Mouse (Mus musculus): Measurements from ENCODE around the gene Galr2.
"Not testable (repeated sequence)": the region's sequence is repeated elsewhere in the genome, so short reads cannot be mapped to it uniquely, and the experiment has no call there.

Galr2 gene

DNA sequence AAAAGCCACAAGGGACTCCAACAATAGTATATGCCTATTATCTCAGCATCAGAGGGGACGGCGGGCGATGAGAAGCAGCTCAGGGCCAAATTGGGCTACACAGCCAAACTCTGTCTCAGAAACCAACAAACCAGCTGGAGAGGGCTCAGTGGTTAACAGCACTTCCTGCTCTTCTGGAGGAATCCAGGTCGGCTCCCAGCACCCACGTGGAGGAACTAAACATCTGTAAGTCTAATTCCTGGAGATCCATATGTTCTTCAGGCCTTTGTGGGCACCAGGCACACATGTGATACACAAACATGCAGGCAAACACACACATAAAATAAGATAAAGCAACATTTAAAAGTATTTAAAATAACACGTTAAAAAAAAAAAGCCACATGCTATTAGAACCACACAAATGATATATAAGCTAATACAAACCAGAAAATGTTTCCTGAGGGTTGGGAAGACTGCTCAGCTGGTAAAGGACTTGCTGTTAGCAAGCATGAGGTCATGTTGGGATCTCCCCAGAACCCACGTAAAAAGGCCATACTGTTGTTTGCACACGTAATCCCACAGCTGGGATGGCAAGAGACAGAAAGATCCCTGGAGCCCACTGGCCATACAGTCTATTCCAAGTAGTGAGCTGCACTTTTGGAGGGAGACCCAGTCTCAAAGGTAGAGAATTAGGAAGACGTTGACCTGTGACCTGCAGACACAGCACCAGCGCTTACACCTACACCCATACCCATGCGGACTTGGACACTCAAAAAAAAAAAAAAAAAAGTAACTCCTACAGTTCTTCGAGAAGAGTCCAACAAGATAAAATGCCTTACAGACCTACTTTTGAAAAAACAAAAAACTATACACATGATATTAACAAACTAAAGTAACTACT, 7.9 kb upstream of the Galr2 start:
- no peak for DNase-seq

- no peak for DNase-seq
Measured at GRCm38 (mm10) chr11:116273469-116274044, 7.2 kb upstream of the Galr2 start.

GRCm38 (mm10) chr11:116274045-116274666, 6.6 kb upstream of the Galr2 start, which contains the start of gene Srp68:
Gene Srp68 (minus strand): TSS chr11:116274217.
- DNase-seq, result peak; percentile 94 to 97

DNA sequence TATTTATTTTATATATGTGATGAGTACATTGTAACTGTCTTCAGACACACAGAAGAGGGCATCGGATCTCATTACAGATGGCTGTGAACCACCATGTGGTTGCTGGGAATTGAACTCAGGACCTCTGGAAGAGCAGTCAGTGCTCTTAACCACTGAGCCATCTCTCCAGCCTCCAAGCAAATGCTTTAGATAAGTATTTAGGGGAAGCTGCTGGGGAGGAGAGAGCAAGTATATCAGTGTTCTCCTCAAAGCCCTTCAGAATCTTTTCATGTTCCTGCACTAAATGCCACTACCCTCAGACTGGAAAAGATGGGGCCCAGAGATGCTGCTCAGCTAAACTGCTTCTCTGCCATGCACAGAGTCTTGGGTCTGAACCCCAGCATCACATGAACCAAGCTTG, 3.6 kb upstream of the Galr2 start:
- DNase-seq, result not testable (repeated sequence)

- DNase-seq, result no peak
Measured at GRCm38 (mm10) chr11:116281671-116282070, 932 bp downstream of the Galr2 start.

GRCm38 (mm10) chr11:116282089-116282488, 1.4 kb downstream of the Galr2 start:
- peak; percentile 46 to 61 for DNase-seq

DNA sequence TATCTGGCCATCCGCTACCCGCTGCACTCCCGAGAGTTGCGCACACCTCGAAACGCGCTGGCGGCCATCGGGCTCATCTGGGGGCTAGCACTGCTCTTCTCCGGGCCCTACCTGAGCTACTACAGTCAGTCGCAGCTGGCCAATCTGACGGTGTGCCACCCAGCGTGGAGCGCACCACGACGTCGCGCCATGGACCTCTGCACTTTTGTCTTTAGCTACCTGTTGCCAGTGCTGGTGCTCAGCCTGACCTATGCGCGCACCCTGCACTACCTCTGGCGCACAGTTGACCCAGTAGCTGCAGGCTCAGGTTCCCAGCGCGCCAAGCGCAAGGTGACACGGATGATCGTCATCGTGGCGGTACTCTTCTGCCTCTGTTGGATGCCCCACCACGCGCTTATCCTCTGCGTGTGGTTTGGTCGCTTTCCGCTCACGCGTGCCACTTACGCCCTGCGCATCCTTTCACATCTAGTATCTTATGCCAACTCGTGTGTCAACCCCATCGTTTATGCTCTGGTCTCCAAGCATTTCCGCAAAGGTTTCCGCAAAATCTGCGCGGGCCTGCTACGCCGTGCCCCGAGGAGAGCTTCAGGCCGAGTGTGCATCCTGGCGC, 2.3 kb downstream of the Galr2 start:
- no peak for DNase-seq

DNA sequence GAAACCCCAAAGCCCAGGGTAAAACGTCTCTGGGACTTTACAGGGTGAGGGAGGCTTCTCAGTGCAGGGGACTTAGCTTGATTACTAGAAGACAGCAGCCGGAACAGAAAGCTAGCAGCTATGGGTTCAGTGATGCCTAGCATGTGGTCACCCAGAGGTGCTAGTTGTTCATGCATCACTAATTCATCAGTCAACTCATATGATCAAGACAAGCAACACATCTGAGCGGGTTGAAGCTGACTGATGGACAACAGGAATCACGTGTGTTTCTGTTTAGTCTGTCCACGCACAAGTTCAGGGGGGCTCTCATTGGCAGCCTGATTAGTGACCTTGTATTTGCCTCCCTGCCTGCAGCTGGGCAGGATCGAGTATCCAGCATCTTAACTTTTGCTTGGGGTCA, 3.2 kb downstream of the Galr2 start:
- DNase-seq, result no peak

- DNase-seq, result peak; percentile 50 to 59
Measured at GRCm38 (mm10) chr11:116285770-116286191, 5.0 kb downstream of the Galr2 start.

GRCm38 (mm10) chr11:116287351-116287750, 6.6 kb downstream of the Galr2 start:
- DNase-seq, result no peak

GRCm38 (mm10) chr11:116290556-116290955, 9.8 kb downstream of the Galr2 start:
- peak; percentile 25 to 54 for DNase-seq

GRCm38 (mm10) chr11:116292401-116292800, 11.7 kb downstream of the Galr2 start:
- DNase-seq, result no peak

- DNase-seq, result no peak
Measured at GRCm38 (mm10) chr11:116293538-116294137, 12.9 kb downstream of the Galr2 start.

GRCm38 (mm10) chr11:116294319-116294718, 13.6 kb downstream of the Galr2 start:
- peak; percentile 65 to 77 for DNase-seq

DNA sequence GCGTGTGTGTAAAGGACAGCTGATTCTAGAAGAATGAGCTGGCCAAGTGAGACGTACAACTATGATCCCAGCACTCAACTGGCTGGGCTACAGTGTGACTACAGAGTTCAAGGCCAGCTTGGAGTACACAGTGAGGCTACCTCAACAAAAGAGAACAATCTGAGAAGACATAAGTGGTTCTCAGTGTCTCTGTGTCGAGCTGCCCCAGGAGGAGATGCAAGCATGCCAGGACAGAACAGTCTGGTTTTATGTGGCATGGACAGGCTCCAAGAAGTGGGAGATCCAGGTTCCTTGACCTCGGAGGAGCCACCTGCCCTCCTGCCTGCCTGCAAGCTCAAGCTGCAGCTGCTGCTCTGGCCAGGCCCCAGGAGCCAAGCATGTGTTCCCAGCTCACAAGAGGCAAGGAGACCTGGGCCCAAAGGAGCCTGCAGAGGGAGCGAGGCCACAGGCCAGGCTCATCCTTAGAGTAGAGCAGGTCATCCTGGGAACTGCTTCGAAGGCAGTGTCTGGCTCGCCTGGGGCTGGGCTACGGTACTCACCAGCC, 15.5 kb downstream of the Galr2 start:
- DNase-seq, result no peak

- no peak for DNase-seq
Measured at GRCm38 (mm10) chr11:116297017-116297416, 16.3 kb downstream of the Galr2 start.

- DNase-seq, result no peak
Measured at GRCm38 (mm10) chr11:116298221-116298620, 17.5 kb downstream of the Galr2 start.

DNA sequence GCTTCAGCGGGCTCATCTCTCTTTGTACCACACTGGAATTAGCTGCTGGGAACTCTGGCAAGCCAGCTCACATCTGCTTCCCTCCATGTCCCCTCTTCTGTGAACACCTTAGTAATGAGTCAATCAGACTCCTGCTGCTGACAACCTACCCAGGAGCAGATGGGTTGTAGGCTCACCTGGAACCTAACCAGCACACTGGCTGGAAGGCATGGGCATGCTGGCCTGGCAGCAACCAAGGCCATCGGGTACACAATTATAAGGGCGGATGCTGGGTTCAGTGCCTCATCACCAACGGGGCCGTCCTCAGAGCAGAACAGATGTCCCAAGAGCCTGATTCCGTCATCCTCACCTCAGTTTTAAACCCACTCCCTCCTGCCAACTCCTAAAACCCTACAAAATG, 17.9 kb downstream of the Galr2 start:
- DNase-seq, result no peak

GRCm38 (mm10) chr11:116305423-116305822, 24.7 kb downstream of the Galr2 start:
- no peak for DNase-seq

DNA sequence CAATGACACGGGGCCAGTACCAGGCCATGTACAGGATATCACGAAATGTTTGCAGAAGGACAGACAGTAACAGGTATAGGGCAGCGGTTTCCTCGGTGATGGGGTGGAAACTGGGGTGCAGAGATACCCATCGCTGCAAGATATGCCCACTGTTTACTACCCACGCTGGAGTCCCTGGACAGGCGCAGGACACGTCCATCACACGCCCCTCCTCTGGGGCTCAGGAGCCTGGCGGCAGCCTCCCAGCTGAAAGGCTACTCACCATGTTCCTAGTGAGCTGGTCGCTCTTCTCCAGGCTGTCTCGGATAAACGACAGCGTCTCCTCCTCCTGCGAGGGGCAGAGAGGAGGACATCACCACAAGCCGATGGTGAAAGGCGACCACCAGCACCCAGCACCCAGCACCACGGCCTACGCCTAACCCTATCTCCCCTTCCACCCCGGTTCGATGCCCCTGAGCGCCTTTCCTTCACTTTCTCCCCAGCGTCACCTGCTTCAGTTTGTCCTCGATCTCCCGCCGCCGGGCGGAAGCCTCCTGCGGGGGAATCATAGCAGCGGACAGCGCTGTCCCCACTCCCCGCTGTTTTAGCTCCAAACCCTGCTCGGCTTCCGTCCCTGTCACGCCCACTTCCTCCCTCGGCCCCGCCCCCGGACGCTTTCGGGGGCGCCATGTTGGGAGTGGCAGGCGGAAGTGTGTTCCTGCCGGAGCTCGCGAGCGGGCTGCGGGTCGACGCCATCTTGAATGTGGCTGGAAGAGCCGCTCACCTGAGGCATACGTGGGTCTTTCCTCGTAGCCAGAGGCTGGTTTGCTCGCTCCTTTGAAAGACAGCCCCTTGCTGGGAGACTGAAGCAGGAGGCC, 25.6 kb downstream of the Galr2 start:
- DNase-seq, result peak; percentile 95 to 96

GRCm38 (mm10) chr11:116307019-116307725, 26.4 kb downstream of the Galr2 start, which contains the start of gene Exoc7:
Gene Exoc7 (minus strand): TSS chr11:116307233.
- no peak for DNase-seq
